Comparison of ENCODE assay signal across 12 mouse cellular contexts in the genomic region with DNA sequence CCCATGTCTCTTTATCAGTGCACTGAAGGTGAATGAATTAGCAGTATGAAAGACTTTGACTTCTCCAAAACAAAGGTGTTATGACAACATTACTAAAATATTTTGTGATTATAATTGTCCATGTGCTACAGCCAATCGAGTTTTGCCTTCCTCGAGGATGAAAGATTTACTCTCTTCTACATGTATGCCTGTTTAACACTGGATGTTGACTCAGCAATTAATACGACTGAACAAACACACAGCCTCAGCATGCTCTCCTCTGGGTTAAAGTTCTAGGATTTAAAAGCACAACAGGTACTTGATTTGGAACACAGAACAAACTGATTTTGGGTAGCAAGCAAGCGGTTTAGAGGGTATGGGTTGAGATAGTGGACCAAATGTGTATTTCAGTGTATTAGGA. TPM values are rescaled to one million over a fixed set of nuclear protein-coding genes. Genes with fewer than 3 reads are reported as not detected.
DNase-seq lines count a peak whose midpoint lies in the region; ATAC-seq and TF ChIP-seq lines count a peak whose summit lies in the region.
"Had no signal": no experiment of that assay in that cellular context is flagged by ENCODE, and none has a peak within 500 bp of the region (broad histone marks: within the 10 kb centered on the region; RNA-seq: fewer than 3 reads in every experiment).

No protein-coding gene starts in this region.

- H3K79me2 ChIP-seq in CH12.LX (replicated peaks; ENCODE audit: control insufficient read depth, extremely low read depth, insufficient read depth, poor library complexity, severe bottlenecking) = peaks cover 3% of the 10 kb centered on the region; the same call in 1 of the 2 replicates
- no peaks in the 10 kb centered on the region for H3K79me2 ChIP-seq in heart, adult 2 months (replicated peaks; ENCODE audit: control insufficient read depth, insufficient read depth, low read length)

- no peak for TF ChIP-seq RAD21 in CH12.LX (IDR thresholded peaks at IDR 0.05; ENCODE audit: low read depth, low read length)

- H3K4me1 ChIP-seq in CH12.LX (ENCODE audit: control insufficient read depth in 1 of 2, insufficient read depth in 2 of 2) = peaks cover 0 to 20% of the 10 kb centered on the region in 2 experiments; a peak in 2 of 4 replicates
- peaks cover 3% of the 10 kb centered on the region; the same call in 1 of the 2 replicates for H3K4me1 ChIP-seq in forebrain, embryonic 14.5 days (ENCODE audit: control insufficient read depth, insufficient read depth, low read length)
- H3K4me1 ChIP-seq in midbrain, embryonic 12.5 days = peaks cover 12% of the 10 kb centered on the region; the same call in 1 of the 2 replicates
- H3K4me1 ChIP-seq in thymus, adult 2 months (replicated peaks; ENCODE audit: control insufficient read depth, insufficient read depth, low read length) = peaks cover 5% of the 10 kb centered on the region; the same call in 1 of the 2 replicates
- peaks cover 2% of the 10 kb centered on the region for H3K4me1 ChIP-seq in heart, adult 2 months (ENCODE audit: control insufficient read depth, insufficient read depth, low read length)
- H3K4me1 ChIP-seq: embryonic facial prominence, embryonic 12.5 days had no signal

- no peaks in the 10 kb centered on the region for H3K36me3 ChIP-seq in CH12.LX (replicated peaks in 1 of 2; ENCODE audit: control insufficient read depth in 1 of 2, insufficient read depth in 1 of 2, low read length in 1 of 2)
- no peaks in the 10 kb centered on the region for H3K36me3 ChIP-seq in forebrain, embryonic 14.5 days (ENCODE audit: control insufficient read depth, insufficient read depth, low read length)
- H3K36me3 ChIP-seq in midbrain, embryonic 12.5 days = no peaks in the 10 kb centered on the region
- no peaks in the 10 kb centered on the region for H3K36me3 ChIP-seq in thymus, adult 2 months (ENCODE audit: control insufficient read depth, insufficient read depth, low read length)
- no peaks in the 10 kb centered on the region for H3K36me3 ChIP-seq in heart, adult 2 months (ENCODE audit: control insufficient read depth, insufficient read depth, low read length)
- H3K36me3 ChIP-seq: embryonic facial prominence, embryonic 12.5 days; limb, embryonic 12.5 days had no signal

- dilution Hi-C loops in CH12.LX (cut with MboI; ENCODE audit: extremely low pct_ligation_motif_present, extremely low pct_unique_long_range_greater_than_20kb, low sequenced_read_pairs) = no loop called here

- no peak for TF ChIP-seq POLR2A in CH12.LX (IDR thresholded peaks at IDR 0.05; ENCODE audit: low read depth, low read length)
- TF ChIP-seq POLR2A in thymus, adult 2 months (IDR thresholded peaks at IDR 0.05; ENCODE audit: control insufficient read depth, extremely low read depth, insufficient read depth, low read length, poor library complexity) = no peak
- TF ChIP-seq POLR2A in heart, adult 2 months (IDR thresholded peaks at IDR 0.05; ENCODE audit: insufficient read depth, low read depth, low read length) = no peak

- no peak overlapping the region for H3K4me3 ChIP-seq in CH12.LX (replicated peaks in 1 of 3; ENCODE audit: low read depth in 2 of 3, low read length in 2 of 3, poor library complexity in 1 of 3)
- peak overlapping the region; percentile 99; the same call in 1 of the 2 replicates for H3K4me3 ChIP-seq in forebrain, embryonic 14.5 days (ENCODE audit: low read depth, low read length)
- no peak overlapping the region for H3K4me3 ChIP-seq in midbrain, embryonic 12.5 days
- H3K4me3 ChIP-seq in thymus, adult 2 months (ENCODE audit: control insufficient read depth, insufficient read depth, low read length) = no peak overlapping the region
- H3K4me3 ChIP-seq in heart, adult 2 months = no peak overlapping the region

- no peak for ATAC-seq in forebrain, embryonic 14.5 days
- ATAC-seq in midbrain, embryonic 12.5 days (ENCODE audit: low FRiP score, low read depth) = no peak
- ATAC-seq: inflammation-experienced regulatory T-cells, adult 6 months had no signal

- in situ Hi-C loops in CH12.LX (cut with MboI; ENCODE audit: low pct_ligation_motif_present, low pct_unique_long_range_greater_than_20kb, low sequenced_read_pairs) = no loop called here

- no peaks in the 10 kb centered on the region for H3K27me3 ChIP-seq in CH12.LX (replicated peaks)
- H3K27me3 ChIP-seq in forebrain, embryonic 14.5 days (replicated peaks; ENCODE audit: control insufficient read depth, insufficient read depth, low read length) = no peaks in the 10 kb centered on the region
- H3K27me3 ChIP-seq in midbrain, embryonic 12.5 days = no peaks in the 10 kb centered on the region
- H3K27me3 ChIP-seq in thymus, adult 2 months (ENCODE audit: control insufficient read depth, insufficient read depth, low read length) = no peaks in the 10 kb centered on the region
- H3K27me3 ChIP-seq in heart, adult 2 months (ENCODE audit: control insufficient read depth, insufficient read depth, low read length) = no peaks in the 10 kb centered on the region
- H3K27me3 ChIP-seq: embryonic facial prominence, embryonic 12.5 days; limb, embryonic 12.5 days had no signal

- H3K27ac ChIP-seq in CH12.LX (ENCODE audit: insufficient read depth, low read depth) = no peak overlapping the region
- H3K27ac ChIP-seq in forebrain, embryonic 14.5 days (ENCODE audit: low read depth, low read length) = no peak overlapping the region
- H3K27ac ChIP-seq in midbrain, embryonic 12.5 days (replicated peaks) = no peak overlapping the region
- no peak overlapping the region for H3K27ac ChIP-seq in thymus, adult 2 months (ENCODE audit: control insufficient read depth, insufficient read depth, low read length)
- H3K27ac ChIP-seq in heart, adult 2 months = no peak overlapping the region
- H3K27ac ChIP-seq: embryonic facial prominence, embryonic 12.5 days; limb, embryonic 12.5 days had no signal

- no peak overlapping the region for H3K4me2 ChIP-seq in CH12.LX (ENCODE audit: insufficient read depth, low read depth, poor library complexity, severe bottlenecking)
- H3K4me2 ChIP-seq in forebrain, embryonic 14.5 days (ENCODE audit: low read length) = peak overlapping the region; percentile 74
- peak overlapping the region; percentile 13; the same call in 1 of the 2 replicates for H3K4me2 ChIP-seq in midbrain, embryonic 12.5 days (replicated peaks)

- no peak for TF ChIP-seq EP300 in CH12.LX (IDR thresholded peaks at IDR 0.05; ENCODE audit: low read length)
- no peak for TF ChIP-seq EP300 in heart, adult 2 months (IDR thresholded peaks at IDR 0.05; ENCODE audit: insufficient read depth, low read depth, low read length)

- DNase-seq in heart, adult 11 months = peak; percentile 22
- DNase-seq in heart, postnatal 36 days = no peak
- DNase-seq in CH12.LX (ENCODE audit: extremely low read depth) = no peak
- DNase-seq in forebrain, embryonic 14.5 days (ENCODE audit: low spot score) = peak; percentile 25
- DNase-seq in thymus, adult 2 months = no peak
- DNase-seq in heart, adult 2 months = no peak
- no peak for DNase-seq in frontal cortex, postnatal 36 days (ENCODE audit: low spot score in 2 of 2)
- DNase-seq: cerebellum, adult 8-10 months had no signal

- H3K9ac ChIP-seq in CH12.LX (ENCODE audit: insufficient read depth, low read depth) = no peak overlapping the region
- H3K9ac ChIP-seq in forebrain, embryonic 14.5 days (ENCODE audit: low read length) = peak overlapping the region; percentile 81; the same call in 1 of the 2 replicates
- no peak overlapping the region for H3K9ac ChIP-seq in midbrain, embryonic 12.5 days (replicated peaks)
- no peak overlapping the region for H3K9ac ChIP-seq in heart, adult 2 months (ENCODE audit: low read depth, low read length)

- peaks cover 3% of the 10 kb centered on the region for H3K9me3 ChIP-seq in CH12.LX (replicated peaks; ENCODE audit: low read length)
- peaks cover 6% of the 10 kb centered on the region; the same call in 1 of the 2 replicates for H3K9me3 ChIP-seq in forebrain, embryonic 14.5 days (replicated peaks; ENCODE audit: control insufficient read depth, low read length)
- peaks cover 6% of the 10 kb centered on the region for H3K9me3 ChIP-seq in midbrain, embryonic 12.5 days

- intact Hi-C loops in heart, postnatal 36 days (cut with DNase I) = loop anchor here (5.0 kb wide), 1 partner anchor 70 kb away; no protein-coding TSS in a partner anchor
- intact Hi-C loops in heart, adult 2 months (cut with DNase I) = loop anchor here (5.0 kb wide), 2 partner anchors 35 to 100 kb away; no protein-coding TSS in a partner anchor

- TF ChIP-seq CTCF in CH12.LX (conservative IDR thresholded peaks at IDR 0.05 in 1 of 2, IDR thresholded peaks at IDR 0.05 in 1 of 2; ENCODE audit: low read depth in 2 of 2, low read length in 2 of 2) = no peak
- TF ChIP-seq CTCF in thymus, adult 2 months (IDR thresholded peaks at IDR 0.05; ENCODE audit: borderline replicate concordance, control insufficient read depth, extremely low read depth, insufficient read depth, low read length, poor library complexity) = no peak
- TF ChIP-seq CTCF in heart, adult 2 months (IDR thresholded peaks at IDR 0.05) = no peak

- WGBS in forebrain, embryonic 14.5 days = 29% methylated on average over 4 of the region's 4 CpGs
- WGBS in midbrain, embryonic 12.5 days = 66% methylated on average over 4 of the region's 4 CpGs
- 71% methylated on average over 4 of the region's 4 CpGs for WGBS in thymus, adult 2 months
- 58% methylated on average over 4 of the region's 4 CpGs for WGBS in heart, adult 2 months

TF ChIP-seq in CH12.LX, 34 proteins besides CTCF, POLR2A, EP300 and RAD21:
- TF ChIP-seq MAFK (IDR thresholded peaks at IDR 0.05; ENCODE audit: insufficient replicate concordance, low read length) (peak; percentile 70), BHLHE40 (IDR thresholded peaks at IDR 0.05; ENCODE audit: low read depth, low read length) (no peak)

RNA-seq across cellular contexts. Expression of gene Ankrd28, which starts 1.6 kb away (rescaled TPM):
- 10 to 100 TPM; 23.3 to 28.3 TPM for total RNA-seq in heart, postnatal 36 days (2021)
- total RNA-seq in CH12.LX (2012; rRNA removed) = 7.3 and 8.6 TPM in 2 replicates
- total RNA-seq in CH12.LX (2014; rRNA removed) = 14.3 and 14.9 TPM in 2 replicates
- 15.0 and 16.0 TPM in 2 replicates for polyA plus RNA-seq in CH12.LX (2012; ENCODE audit: insufficient read length, low read depth)
- polyA plus RNA-seq in forebrain, embryonic 14.5 days (2014; fragmentation: Nextera tagmentation; extraction: Ambion mirVana) = 9.2 and 10.6 TPM in 2 replicates
- polyA plus RNA-seq in midbrain, embryonic 12.5 days (2016; fragmentation: Nextera tagmentation; extraction: Ambion mirVana) = 13.5 and 13.9 TPM in 2 replicates
- 18.2 and 20.0 TPM in 2 replicates for polyA plus RNA-seq in thymus, adult 2 months (2012; rRNA removed)
- 10 to 100 TPM; 22.1 to 27.7 TPM for total RNA-seq in heart, adult 2 months (2021)
- polyA plus RNA-seq in heart, adult 2 months (2012; rRNA removed) = 6.6 and 17.4 TPM in 2 replicates

Comparison
In these comparisons a context has a peak if more than half of its experiments do, and no peak if none do; other contexts are left out.
1. DNase-seq: peak in heart, adult 11 months (single experiment) and forebrain, embryonic 14.5 days (single experiment); none in heart, postnatal 36 days (0 of 2), CH12.LX (single experiment), thymus, adult 2 months (single experiment), heart, adult 2 months (0 of 2) and frontal cortex, postnatal 36 days (0 of 2).